Mouse (Mus musculus) left cerebral cortex, postnatal 10 days (tissue): ENCODE data around the gene Adamts12. TPM values are rescaled to one million over a fixed set of nuclear protein-coding genes. Genes with fewer than 3 reads are reported as not detected.

Experiments
- DNase-seq, 2 experiments: peaks; one replicate each; pipeline ENCODE4 v3.0.0; 2021 to 2022; ENCODE audit warnings: low spot score in 2 of 2, mixed read lengths in 1 of 2; ENCODE audit errors: extremely low spot score in 1 of 2
- intact Hi-C: fragments of 180-260 bp; cut with DNase I; formaldehyde crosslinking; loops from one replicate; pipeline ENCODE4 v1.15.1; 2025
- total RNA-seq, 2 experiments: library from RNA; stranded (reverse); gene quantifications; 2 replicates each; pipeline ENCODE4 v1.2.3; 2021

Gene Adamts12
- total RNA-seq, 2 experiments from 2014 or later: 2.6 to 2.7 TPM

- no peak for DNase-seq
- intact Hi-C loops: no loop called here
Observed at GRCm38 (mm10) chr15:11233906-11234632, 169.5 kb downstream of the Adamts12 start.

DNA sequence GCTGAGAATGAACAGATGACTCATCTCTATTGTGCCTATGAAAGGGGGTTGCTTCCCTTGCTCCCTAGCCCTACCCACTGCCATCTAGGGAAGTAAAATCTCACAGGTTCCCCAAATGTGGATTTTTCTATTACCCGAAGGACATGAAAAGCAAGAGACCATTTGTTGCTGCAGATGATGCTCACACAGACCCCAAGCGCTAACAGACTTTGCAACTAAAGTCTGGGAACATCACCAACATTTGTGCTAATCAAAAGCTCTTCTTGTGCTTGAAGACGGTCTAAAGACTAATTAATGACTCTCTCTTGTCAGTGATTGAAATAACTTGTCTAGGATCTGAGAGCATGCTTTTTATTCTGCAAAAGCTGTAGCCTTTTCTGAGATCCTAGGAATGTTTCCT lies 175.8 kb downstream of the Adamts12 start:
- DNase-seq: no peak

DNA sequence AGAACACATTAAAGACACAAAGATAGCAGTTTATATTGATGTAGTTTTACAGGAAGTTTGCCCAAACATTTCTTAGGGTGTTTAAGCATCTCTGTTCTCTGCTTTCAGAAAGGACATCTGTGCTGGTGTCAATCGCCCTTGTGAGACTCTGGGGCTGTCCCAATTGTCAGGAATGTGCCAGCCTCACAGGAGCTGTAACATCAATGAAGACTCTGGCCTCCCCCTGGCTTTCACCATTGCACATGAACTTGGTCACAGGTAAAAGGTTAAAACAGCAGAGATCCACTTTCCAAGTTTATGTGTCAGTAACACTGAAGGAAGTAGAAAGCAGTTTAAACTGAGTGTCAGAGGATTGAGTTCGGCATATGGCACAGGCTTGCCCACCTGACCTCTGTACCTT lies 176.7 kb downstream of the Adamts12 start:
- intact Hi-C loops: no loop called here
- DNase-seq: no peak

More for the DNA sequence above, 175.8 kb downstream of the Adamts12 start:
- intact Hi-C loops: no loop called here

GRCm38 (mm10) chr15:11246402-11246801 lies 181.8 kb downstream of the Adamts12 start:
- intact Hi-C loops: no loop called here
- DNase-seq: no peak

- intact Hi-C loops: no loop called here
- no peak for DNase-seq
Observed at GRCm38 (mm10) chr15:11279273-11280080, 214.9 kb downstream of the Adamts12 start.

GRCm38 (mm10) chr15:11280689-11281264 lies 216.2 kb downstream of the Adamts12 start:
- intact Hi-C loops: no loop called here
- no peak for DNase-seq

DNA sequence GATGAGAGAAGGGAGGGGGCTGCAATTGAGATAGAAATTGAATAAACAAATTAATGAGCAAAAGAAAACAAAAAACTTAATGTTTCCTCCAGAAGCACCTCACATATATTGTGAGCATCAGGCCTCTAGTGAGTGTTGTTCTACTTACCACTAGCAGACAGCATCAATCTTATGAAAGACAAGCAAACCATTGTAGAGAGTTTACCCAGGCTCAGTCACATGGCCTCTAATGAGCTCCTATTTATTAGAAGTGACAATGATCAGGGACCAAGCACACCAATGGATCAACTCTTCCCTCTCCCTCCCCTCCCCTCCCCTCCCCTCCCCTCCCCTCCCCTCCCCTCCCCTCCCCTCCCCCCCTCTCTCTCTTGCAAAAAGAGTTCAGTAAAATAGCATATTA lies 218.6 kb downstream of the Adamts12 start:
- no peak for DNase-seq
- intact Hi-C loops: no loop called here

- intact Hi-C loops: no loop called here
- no peak for DNase-seq
Observed at GRCm38 (mm10) chr15:11287780-11288179, 223.2 kb downstream of the Adamts12 start.

DNA sequence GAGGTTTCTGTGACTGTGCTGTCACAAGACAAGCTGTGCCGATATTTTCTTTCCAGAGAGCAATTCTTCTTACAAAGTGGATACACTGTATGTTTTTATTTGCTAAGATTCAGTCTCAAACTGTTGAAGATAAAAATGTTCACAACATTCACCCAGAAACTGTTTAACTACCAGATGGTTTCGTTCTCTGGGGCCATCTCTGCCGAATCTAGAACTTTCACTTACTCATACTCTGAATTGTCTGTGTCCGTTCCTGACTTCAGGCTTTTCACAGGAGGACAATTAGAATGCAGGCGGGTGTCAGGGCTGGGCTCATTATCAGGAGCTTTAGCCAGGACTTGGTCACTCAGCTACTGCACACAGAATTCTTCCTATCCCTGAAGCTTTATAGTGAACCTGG lies 227.7 kb downstream of the Adamts12 start:
- no peak for DNase-seq
- intact Hi-C loops: no loop called here

GRCm38 (mm10) chr15:11295016-11295415 lies 230.4 kb downstream of the Adamts12 start:
- no peak for DNase-seq
- intact Hi-C loops: no loop called here

DNA sequence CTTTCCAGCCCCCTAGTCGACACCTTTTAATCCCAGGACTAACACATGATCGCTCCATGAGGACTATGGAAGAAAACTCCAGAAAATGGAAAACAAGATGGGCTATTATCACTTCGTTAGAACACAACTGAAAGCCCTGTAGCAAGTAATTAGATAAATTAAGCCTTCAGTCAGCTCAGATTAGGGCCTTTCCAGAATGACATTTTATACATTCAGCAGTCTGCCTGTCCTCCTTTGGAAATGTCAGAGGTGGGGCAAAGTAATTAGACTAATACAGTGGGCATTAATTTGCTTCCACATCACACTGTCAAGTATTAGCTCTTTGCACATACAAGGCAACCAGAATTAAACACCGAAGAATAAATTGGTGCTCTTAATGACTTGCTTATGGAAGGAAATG lies 233.4 kb downstream of the Adamts12 start:
- no peak for DNase-seq
- intact Hi-C loops: no loop called here

DNA sequence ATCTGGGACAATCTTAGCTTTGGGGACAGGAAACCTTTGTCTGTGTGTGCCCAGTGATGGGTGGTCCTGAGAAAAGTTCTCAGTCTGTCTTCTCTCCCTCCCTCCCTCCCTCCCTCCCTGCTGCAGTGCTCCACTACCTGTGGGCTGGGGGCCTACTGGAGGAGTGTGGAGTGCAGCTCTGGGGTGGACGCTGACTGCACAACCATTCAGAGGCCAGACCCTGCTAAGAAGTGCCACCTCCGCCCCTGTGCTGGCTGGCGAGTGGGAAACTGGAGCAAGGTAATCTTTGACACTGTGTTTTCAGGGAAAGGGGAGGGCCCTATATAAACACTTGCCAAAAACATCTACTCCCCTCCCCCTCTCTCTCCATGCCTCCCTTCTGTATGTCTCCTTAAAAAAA lies 252.5 kb downstream of the Adamts12 start:
- DNase-seq: no peak
- intact Hi-C loops: loop anchor here (10.0 kb wide), 1 partner anchor 392 kb away; no protein-coding TSS in a partner anchor

- peak in 1 of 2 experiments; percentile 49 for DNase-seq
Observed at GRCm38 (mm10) chr15:11320481-11320880, 255.9 kb downstream of the Adamts12 start.

GRCm38 (mm10) chr15:11339467-11340180 lies 275.0 kb downstream of the Adamts12 start:
- intact Hi-C loops: no loop called here
- peak in 1 of 2 experiments; percentile 11 for DNase-seq

More at GRCm38 (mm10) chr15:11320481-11320880, 255.9 kb downstream of the Adamts12 start:
- intact Hi-C loops: loop anchor here (5.0 kb wide), 1 partner anchor 283 kb away; the partner anchor contains the start of gene Rxfp3

- intact Hi-C loops: no loop called here
- no peak for DNase-seq
Observed at GRCm38 (mm10) chr15:11355865-11356264, 291.3 kb downstream of the Adamts12 start.

DNA sequence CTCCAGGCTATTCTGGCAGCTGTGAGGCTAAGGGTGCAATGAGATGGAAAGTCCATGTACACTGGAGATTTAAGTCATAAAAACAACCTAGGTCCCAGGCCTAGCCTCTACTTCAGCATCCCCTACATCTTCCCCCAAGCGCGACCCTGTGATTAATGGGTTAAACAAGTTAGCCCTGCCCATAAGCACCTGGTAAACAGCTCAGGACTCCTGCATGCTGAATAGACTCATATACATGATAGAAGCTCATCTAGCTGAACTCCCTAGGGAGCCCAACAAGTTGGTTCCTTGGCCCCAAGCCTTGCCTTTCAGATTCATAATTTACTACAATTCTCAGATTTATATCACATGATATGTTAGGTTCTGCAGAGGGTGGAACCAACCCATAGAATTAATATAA lies 292.9 kb downstream of the Adamts12 start:
- DNase-seq: no peak
- intact Hi-C loops: no loop called here

- no peak for DNase-seq
- intact Hi-C loops: no loop called here
Observed at GRCm38 (mm10) chr15:11360888-11361287, 296.3 kb downstream of the Adamts12 start.

GRCm38 (mm10) chr15:11361824-11362223 lies 297.2 kb downstream of the Adamts12 start:
- intact Hi-C loops: no loop called here
- no peak for DNase-seq

DNA sequence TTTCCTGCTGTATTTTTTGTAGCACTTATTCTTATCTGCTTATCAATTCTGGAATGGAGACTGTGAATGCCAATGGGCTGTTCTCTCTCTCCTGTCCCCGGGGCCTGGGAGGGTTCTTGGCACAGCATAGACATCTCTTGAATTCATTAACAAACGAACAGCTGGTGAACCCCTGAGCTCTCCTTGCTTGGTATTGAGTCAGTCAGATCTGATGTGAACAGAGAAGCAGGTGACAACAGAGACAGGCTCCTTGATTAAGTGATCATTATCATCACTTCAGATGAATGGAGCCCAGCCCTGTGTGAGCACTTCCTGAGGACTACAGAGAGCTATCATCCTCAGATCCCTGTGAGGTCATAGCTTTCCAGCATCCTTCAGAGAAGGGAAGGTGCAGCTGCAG lies 299.5 kb downstream of the Adamts12 start:
- DNase-seq: no peak
- intact Hi-C loops: no loop called here
